Mouse (Mus musculus) heart, adult 8-10 months (tissue): ENCODE measurements around the gene Gm21822. TPM values are rescaled to one million over a fixed set of nuclear protein-coding genes. Genes with fewer than 3 reads are reported as not detected.
"Not testable (repeated sequence)": the region's sequence is repeated elsewhere in the genome, so short reads cannot be mapped to it uniquely, and the experiment has no call there.

Source experiments
- DNase-seq: peaks from one replicate; pipeline ENCODE4 v3.0.0; 2022; ENCODE audit warnings: low spot score
- total RNA-seq, 4 experiments: library from RNA; stranded (reverse); gene quantifications; 2 replicates each; pipeline ENCODE4 v1.2.4; 2022

Gene Gm21822
- not detected for total RNA-seq

DNA sequence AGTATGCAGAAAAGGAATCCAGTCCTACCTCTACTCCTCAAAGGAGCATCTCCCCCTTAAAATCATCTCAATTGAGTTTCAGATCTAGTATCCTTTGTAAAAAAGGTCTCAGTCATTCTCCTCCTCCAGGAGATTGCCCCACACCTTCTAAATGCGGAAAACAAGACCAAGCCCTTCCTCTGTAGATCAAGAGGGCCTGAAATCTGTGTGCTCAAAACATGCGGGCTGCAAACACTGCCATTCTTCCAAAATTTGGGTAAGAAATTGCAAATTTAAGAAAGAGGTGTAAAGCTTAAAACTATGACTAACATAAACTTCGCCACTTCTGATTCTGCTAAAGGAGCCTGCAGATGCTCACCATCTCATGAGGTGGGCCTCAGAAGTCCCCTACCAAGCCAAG, at the start of gene Gm21822:
Gm21822 (plus strand) TSS at position 301 of the 400 bp plus-strand sequence.
- not testable (repeated sequence) for DNase-seq
